Mouse (Mus musculus): ENCODE results near the gene Slc39a2.
A peak's percentile ranks its signal among the peaks of the same experiment; 100 is the strongest.
"Not testable (repeated sequence)": the region's sequence is repeated elsewhere in the genome, so short reads cannot be mapped to it uniquely, and the experiment has no call there.

The Slc39a2 gene

DNA sequence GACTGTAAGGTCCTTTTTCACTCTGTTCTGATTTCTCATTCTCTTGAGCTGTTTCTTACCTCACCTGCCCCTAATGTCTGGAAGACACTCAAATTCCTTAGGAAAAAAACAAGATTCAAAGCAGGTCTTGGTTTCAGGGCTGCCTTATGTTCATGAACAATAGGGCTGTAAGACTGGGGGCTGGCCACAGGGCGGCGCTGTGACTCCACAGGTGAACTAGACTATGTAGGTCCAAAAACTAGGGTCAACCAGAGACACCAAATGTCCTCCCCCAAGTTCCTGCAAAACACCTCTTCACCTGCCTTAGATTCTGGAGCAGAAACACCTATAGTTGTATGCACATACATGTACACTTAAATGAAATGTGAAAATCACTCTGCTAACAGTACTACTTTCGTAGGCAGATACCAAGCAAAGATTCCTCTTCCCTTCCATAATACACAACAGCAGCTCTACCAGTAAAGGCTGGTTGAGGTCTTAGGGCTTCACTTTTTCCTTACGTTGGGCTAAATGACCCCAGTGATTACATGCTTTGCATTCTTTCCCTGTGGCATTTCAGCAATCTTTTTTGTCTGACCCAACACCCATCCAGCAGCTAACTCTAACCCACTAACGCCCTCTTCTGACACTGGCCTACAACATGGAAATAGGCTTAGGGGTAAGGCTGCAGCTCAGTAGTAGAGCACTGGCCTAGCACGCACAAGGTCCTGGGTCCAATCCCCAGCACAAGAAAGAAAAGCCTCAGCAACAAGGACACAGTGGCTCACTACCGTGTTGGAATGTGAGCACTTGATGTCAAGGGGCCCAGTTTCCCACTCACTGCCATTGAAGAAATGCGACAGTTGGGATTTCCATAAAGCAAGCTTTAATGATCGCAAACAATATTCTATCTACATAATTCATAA lies 10.4 kb downstream of the Slc39a2 start:
- DNase-seq: peak; percentile 82

- no peak for DNase-seq
These were observed 11.1 kb downstream of the Slc39a2 start for GRCm38 (mm10) chr14:51903782-51904181.

DNA sequence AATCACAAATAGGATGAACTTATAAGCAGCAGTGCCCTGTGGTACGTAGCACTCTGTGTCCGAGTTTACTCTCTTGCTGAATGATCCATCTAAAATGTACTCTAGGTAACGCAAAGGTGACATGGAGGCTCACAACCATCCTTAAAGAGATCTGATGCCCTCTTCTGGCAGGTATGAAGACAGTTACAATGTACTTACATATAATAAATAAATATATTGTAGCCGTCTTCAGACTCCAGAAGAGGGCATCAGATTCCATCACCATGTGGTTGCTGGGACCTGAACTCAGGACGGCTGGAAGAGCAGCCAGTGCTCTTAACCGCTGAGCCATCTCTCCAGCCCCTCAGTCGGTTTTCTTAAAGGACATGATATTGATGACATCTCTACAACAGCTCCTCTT lies 12.0 kb downstream of the Slc39a2 start:
- DNase-seq: peak; percentile 9

- DNase-seq: no peak
These were observed 13.4 kb downstream of the Slc39a2 start for GRCm38 (mm10) chr14:51906102-51906501.

- DNase-seq: no peak
These were observed 18.6 kb downstream of the Slc39a2 start for GRCm38 (mm10) chr14:51911301-51911700.

DNA sequence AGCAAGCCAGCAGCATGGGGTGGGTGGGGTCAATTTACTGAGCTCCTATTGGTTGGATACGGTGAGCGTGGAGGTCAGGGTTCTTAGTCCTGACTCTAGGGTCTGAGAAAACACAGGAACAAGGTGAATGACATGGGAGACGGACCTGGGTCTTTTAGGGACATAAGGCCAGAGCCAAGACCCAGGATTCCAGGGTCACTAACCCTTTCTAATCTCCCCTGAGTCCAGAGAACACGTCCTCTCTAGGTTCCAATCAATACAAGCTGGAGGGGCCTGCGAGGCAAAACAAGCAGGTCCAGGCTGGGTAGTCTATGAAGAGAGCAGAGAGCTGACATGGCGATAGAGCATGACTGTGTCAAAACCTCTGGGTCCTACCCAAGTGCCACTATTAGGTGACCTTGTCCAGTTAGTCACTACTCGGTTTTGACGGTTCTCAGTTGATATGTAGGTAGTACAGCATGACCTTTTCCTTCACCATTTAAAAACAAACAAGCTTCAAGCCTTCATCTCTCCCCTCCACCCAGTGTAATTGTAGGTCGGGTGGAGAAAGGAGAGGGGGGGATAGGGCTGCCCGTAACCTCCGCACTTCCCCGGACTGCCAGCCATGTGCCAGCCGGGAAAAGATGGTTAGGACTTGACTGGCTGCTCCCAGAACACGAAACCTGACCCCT lies 19.8 kb downstream of the Slc39a2 start:
- peak; percentile 22 for DNase-seq

GRCm38 (mm10) chr14:51913062-51913959 lies 20.6 kb downstream of the Slc39a2 start:
- DNase-seq: peak; percentile 95

GRCm38 (mm10) chr14:51913960-51914762 lies 21.5 kb downstream of the Slc39a2 start, which contains the start of gene Ndrg2:
Ndrg2 (minus strand) TSS chr14:51914158.
- DNase-seq: peak; percentile 67

DNA sequence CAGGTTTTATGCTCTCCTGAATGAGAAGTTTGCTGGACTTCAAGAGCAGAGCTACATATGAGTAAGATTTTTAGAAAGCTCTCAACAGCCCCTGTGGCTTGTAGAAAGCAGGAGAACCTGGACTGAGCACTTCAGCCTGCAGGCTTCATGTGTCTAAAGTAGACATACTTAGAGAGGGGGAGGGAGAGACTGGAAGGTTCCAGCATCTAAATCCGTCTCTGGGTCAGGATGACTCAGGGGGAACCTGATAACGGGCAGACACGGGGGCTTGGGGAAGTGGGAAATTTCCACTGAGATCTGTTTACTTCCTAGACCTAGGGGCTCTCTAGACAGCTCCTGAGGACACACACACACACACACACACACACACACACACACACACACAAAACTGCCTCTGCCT lies 22.3 kb downstream of the Slc39a2 start:
- no peak for DNase-seq

- DNase-seq: no peak
These were observed 23.9 kb downstream of the Slc39a2 start for GRCm38 (mm10) chr14:51916539-51916938.

- DNase-seq: no peak
These were observed 25.4 kb downstream of the Slc39a2 start, which contains the start of gene Tppp2 for GRCm38 (mm10) chr14:51918125-51918524. Tppp2 (plus strand) TSS chr14:51918425.

GRCm38 (mm10) chr14:51918966-51919365 lies 26.3 kb downstream of the Slc39a2 start:
- no peak for DNase-seq

DNA sequence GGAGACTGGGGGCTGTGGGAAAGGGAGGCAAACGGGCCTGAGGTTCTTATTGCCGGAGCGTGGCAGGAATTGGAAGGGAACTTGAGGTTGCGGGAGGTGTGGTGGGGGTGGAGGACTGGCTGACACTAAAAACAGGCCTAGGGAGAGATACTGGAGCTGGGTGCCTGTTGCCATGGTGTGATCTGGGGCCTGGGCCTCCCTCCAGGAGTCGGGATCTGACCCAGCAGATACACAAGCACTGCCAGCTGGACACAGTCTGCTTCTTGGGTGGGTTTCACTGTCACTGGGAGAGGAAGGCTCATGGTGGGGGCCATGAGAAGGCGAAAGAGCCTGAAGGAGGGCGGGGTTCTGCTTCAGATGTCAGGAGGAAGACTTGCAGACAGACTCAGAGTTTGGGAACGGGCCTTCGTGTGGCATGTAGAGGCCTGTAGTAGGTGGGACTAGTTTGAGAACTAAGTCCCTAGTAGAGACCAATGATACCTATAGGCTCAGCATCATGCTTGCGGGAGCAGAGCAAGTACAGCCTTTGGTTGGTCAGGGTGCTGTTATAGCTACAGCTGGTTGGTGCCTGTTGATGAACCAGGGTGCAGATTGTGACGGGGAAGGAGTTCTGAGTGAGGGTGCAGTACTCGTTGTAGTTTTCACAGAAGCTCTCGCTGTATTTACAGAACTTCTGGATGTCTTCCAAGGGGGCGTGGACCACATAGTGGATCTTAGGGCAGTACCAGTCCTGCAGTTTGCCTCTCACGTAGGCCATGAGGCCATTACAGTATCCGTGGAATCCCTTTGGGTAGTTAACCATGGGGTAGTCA lies 29.3 kb downstream of the Slc39a2 start:
- no peak for DNase-seq

- no peak for DNase-seq
These were observed 29.8 kb downstream of the Slc39a2 start, which contains the start of gene Rnase13 for GRCm38 (mm10) chr14:51922571-51922865. Rnase13 (minus strand) TSS chr14:51922773.

GRCm38 (mm10) chr14:51922910-51923309 lies 30.2 kb downstream of the Slc39a2 start:
- no peak for DNase-seq

DNA sequence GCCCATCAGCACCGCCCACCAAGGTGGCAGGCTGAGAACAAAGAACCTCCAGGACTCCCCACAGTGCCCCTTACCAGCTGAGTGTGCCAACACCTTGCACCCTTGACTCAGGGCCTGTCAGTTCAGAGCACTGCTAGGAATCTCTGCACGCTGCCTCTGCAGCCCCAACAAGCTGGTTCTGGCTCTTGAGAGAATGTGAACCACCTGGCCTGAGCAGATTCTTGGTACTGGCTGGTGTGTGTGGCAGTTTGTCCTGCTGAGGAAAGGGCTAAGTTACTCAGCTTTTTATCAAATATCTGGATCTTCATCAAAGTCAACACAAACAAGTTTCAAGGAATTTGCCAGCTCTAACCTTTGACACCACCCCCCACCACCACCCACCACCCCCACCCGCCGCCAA lies 30.8 kb downstream of the Slc39a2 start:
- no peak for DNase-seq

- DNase-seq: not testable (repeated sequence)
These were observed 34.2 kb downstream of the Slc39a2 start for GRCm38 (mm10) chr14:51926930-51927329.

DNA sequence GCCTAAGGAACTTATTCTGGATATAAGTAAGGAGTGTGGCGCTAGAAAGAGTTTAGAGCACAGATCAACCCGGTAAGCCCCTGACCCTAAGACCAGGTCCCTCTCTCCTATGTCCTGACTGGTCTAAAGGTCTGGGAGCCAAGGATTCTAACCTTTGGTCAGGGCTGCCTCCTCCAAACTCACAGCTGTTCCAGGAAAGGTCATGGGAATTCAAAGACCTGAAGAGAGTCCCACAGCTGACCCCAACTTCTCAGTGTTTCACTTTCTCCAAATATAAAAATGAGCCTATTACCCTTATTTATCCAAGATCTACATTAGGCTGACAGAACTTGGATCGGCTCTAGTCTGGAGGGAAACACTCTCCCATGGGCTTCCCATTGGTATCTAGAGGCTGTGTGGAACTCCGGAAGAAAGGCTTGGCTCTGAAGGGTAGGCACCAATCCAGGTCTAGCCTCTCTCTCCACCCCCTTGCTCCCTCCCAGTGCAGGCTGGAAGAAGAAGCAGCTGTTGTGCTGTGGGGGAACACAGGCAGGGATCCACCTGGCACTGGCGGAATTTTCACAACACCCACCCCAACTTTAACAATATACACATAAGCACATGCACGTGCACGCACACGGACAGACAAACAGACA lies 36.7 kb downstream of the Slc39a2 start:
- DNase-seq: no peak

DNA sequence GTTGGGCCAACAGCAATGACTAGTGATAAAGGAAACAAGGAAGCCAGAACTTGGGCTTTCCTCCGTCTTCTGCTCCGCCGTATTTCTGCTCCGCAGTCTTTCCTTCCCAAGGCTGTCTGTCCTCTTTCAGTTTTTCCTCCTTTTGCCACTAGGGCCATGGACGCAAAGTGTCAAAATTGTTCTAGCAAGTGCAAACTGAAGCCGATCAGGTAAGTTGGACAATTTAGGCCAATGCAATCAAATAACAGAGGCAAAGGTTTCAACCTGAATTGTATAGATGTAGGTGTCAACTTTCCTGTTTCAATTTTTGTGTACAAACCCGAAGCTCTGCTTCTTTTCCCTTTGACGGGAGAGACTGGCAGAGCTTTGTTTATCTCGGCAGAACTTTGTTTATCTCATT lies 37.3 kb downstream of the Slc39a2 start:
- no peak for DNase-seq

GRCm38 (mm10) chr14:51930824-51931223 lies 38.1 kb downstream of the Slc39a2 start:
- DNase-seq: peak; percentile 55

Measured in thymus, postnatal 25 days (tissue).